Mouse (Mus musculus) kidney, postnatal 4 days (tissue): ENCODE results near the gene Vmn2r101.

Source experiments
- DNase-seq, 2 experiments: peaks; one replicate each; pipeline ENCODE4 v3.0.0; 2021; ENCODE audit warnings: mixed read lengths in 2 of 2

The Vmn2r101 gene

DNA sequence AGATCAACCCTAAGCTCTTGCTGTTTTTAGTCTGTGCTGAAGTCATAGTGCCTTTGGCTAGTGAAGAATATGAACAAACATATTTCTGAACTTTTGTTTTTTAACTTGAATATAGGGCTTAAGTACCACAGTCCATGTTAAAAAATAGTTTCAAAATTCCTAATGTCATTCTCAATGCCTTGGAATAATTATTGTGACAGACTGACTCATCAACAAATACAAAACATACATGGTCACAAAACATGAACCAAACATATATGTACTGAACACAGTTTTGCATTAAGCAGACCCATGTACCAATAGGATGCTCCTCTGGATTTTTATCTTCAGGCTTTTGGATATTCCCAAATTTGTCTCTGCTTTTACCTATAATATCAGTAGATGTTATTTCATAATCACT lies at the start of gene Vmn2r101:
TSS of gene Vmn2r101 (plus strand) at position 301 of the 400 bp plus-strand sequence.
- no peak for DNase-seq

DNA sequence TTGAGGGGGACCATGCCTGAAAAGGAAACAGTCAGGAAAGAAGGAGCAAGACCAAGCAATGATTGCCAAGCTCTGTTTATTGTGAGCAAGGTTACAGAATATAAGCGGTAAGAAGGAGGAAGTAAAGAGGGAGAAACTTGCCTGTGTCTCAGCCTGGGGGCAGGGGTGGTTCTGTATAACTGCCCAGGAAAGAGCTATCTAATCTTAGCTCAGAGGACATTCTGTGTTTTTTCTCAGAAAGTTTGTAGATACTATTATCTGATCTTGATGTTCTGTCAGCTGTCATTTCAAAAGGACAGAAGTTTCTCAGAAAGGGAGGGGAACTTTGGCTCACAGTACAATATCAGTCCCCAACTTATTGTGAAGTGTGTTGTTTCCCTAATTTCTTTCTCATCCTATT lies 52.3 kb downstream of the Vmn2r101 start:
- no peak for DNase-seq

DNA sequence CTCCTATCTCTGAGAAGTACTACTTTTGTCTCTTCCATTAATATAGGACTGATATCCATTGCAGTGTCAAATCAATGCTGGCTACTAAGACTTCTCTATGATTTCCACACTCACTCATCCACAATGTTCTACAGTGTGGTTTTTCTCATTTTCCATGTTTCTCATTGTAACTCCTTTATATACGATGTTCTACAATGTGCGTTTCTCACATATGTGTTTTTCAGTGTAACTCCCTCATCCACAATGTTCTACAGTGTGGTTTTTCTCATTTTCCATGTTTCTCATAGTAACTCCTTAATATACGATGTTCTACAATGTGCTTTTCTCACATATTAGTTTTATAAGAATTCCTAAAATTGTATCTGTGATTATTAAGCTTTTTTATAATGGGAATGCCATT lies 81.4 kb downstream of the Vmn2r101 start:
- DNase-seq = no peak

DNA sequence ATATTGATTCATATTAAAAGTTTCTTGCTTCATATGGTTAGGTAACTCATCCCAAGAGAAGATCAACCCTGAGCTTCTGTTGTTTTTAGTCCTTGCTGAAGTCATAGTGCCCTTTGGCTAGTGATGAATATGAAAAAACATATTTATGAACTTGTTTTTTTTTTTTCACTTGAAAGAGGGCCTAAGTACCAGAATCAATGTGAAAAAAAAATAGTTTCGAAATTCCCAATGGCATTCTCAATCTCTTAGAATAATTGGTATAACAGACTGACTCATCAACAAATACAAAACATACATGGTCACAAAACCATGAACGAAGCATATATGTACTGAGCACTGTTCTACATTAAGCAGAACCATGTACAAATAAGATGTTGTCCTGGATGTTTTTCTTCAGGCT lies 83.0 kb downstream of the Vmn2r101 start, which contains the start of gene Vmn2r102:
TSS of gene Vmn2r102 (plus strand) at position 301 of the 400 bp plus-strand sequence.
- no peak for DNase-seq
